Mouse (Mus musculus) B cell, adult 62 days (primary cell): ENCODE data around the gene Gsx2. TPM values are rescaled to one million over a fixed set of nuclear protein-coding genes. Genes with fewer than 3 reads are reported as not detected.

Experiments used
- total RNA-seq: library from RNA; stranded (reverse); gene quantifications from 4 replicates; pipeline ENCODE4 v1.2.4, GENCODE M21; 2023

Gsx2 gene
- total RNA-seq, result not detected in 4 replicates

GRCm38 (mm10) chr5:75075383-75075941 lies at the start of gene Gsx2:
Gene Gsx2 (plus strand): TSS chr5:75075601.

GRCm38 (mm10) chr5:75044310-75044904 lies 31.0 kb upstream of the Gsx2 start, which contains the start of gene Chic2:
Gene Chic2 (minus strand): TSS chr5:75044774.

Other genes with a start within 250 kb of the Gsx2 start
- gene Chic2, start 30.8 kb upstream of the Gsx2 start, total RNA-seq, result 46.5 to 60.9 TPM (median 53.5 TPM) in 4 replicates
- gene Pdgfra, start 76.7 kb downstream of the Gsx2 start, total RNA-seq, result not detected in 4 replicates